Mouse (Mus musculus) forebrain, embryonic 14.5 days (tissue): ENCODE measurements around the gene Rc3h1. TPM values are rescaled to one million over a fixed set of nuclear protein-coding genes. Genes with fewer than 3 reads are reported as not detected.
"Not testable (repeated sequence)": the region's sequence is repeated elsewhere in the genome, so short reads cannot be mapped to it uniquely, and the experiment has no call there.

Experiments used
- ATAC-seq: fragments of 200-750 bp; cut with Nextera tagmentation; 2 replicates; pipeline ENCODE4 v1.8.0; 2017; ENCODE audit warnings: mild to moderate bottlenecking, moderate library complexity
- DNase-seq: peaks from one replicate; pipeline ENCODE4 v3.0.0-alpha.2; 2015; ENCODE audit warnings: low spot score
- H3K27ac ChIP-seq: fragments of 300-500 bp; sonication (generic); 2 replicates; pipeline ENCODE4 v1.5.1; 2014; ENCODE audit warnings: low read depth, mild to moderate bottlenecking, control low read depth, low read length, moderate library complexity
- H3K27me3 ChIP-seq: fragments of 300-500 bp; sonication (generic); replicated peaks from 2 replicates; pipeline ENCODE4 v1.6.1; 2014; ENCODE audit warnings: low read length, control low read depth, mixed read lengths; ENCODE audit not compliant: control insufficient read depth, insufficient read depth
- H3K36me3 ChIP-seq: fragments of 300-500 bp; sonication (generic); 2 replicates; pipeline ENCODE4 v1.6.1; 2014; ENCODE audit warnings: low read length, control low read depth; ENCODE audit not compliant: control insufficient read depth, insufficient read depth
- H3K4me1 ChIP-seq: fragments of 300-500 bp; sonication (generic); 2 replicates; pipeline ENCODE4 v1.6.1; 2014; ENCODE audit warnings: antibody characterized with exemption, low read length, control low read depth; ENCODE audit not compliant: control insufficient read depth, insufficient read depth
- H3K4me2 ChIP-seq: fragments of 300-500 bp; sonication (generic); 2 replicates; pipeline ENCODE4 v1.6.1; 2014; ENCODE audit warnings: mild to moderate bottlenecking, control low read depth, low read length
- H3K4me3 ChIP-seq: fragments of 300-500 bp; sonication (generic); 2 replicates; pipeline ENCODE4 v1.5.1; 2014; ENCODE audit warnings: low read depth, low read length, control low read depth
- H3K9ac ChIP-seq: fragments of 300-500 bp; sonication (generic); 2 replicates; pipeline ENCODE4 v1.6.1; 2014; ENCODE audit warnings: mild to moderate bottlenecking, low read length, control low read depth, moderate library complexity
- H3K9me3 ChIP-seq: fragments of 300-500 bp; sonication (generic); replicated peaks from 2 replicates; pipeline ENCODE4 v1.6.1; 2016; ENCODE audit warnings: low read length, control low read depth, mixed read lengths; ENCODE audit not compliant: control insufficient read depth
- WGBS: fragments of 180-500 bp; shearing (Covaris S2); extraction: QIAGEN DNeasy Blood & Tissue Kit; methylation state at CpG from one replicate; pipeline ENCODE4 v1.1.7; 2014; 5-methylcytosine and 5-hydroxymethylcytosine counted together
- polyA plus RNA-seq: library from polyadenylated mRNA; unstranded; fragments of >200 nt; fragmentation: Nextera tagmentation; extraction: Ambion mirVana; gene quantifications from 2 replicates; pipeline ENCODE4 v1.2.1, GENCODE M21; 2014

Rc3h1 gene
- polyA plus RNA-seq, 1 experiment from 2014 or later = 7.1 TPM

DNA sequence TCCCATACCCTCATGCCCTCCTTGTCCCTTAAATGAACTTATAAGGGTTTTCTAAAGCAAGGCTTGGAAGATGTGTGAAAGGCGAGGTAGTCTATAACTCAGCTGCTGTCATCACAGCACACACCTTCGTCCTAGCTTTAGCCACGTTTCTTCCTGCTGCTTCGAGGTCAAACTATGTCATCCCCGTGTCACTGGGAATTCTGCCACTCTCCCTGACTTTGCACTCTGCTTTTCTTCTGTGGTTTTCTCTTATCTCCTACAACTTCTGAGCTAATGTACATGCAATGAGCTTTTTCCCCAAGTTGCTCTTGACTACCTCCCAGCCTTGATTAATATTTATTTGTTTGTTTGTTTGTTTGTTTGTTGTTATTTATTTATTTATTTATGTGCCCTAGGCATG is 73.8 kb downstream of the Rc3h1 start:
- Histone ChIP-seq H3K9ac (no peak overlapping the region), H3K27me3 (no peaks in the 10 kb centered on the region), H3K4me1 (no peaks in the 10 kb centered on the region), H3K4me3 (no peak overlapping the region), H3K27ac (no peak overlapping the region), H3K9me3 (no peaks in the 10 kb centered on the region), H3K36me3 (peaks cover 4% of the 10 kb centered on the region; the same call in 1 of the 2 replicates), H3K4me2 (no peak overlapping the region)
- DNase-seq (no peak), ATAC-seq (no peak)
- whole genome bisulfite sequencing = 81% methylated on average over 5 of the region's 5 CpGs

DNA sequence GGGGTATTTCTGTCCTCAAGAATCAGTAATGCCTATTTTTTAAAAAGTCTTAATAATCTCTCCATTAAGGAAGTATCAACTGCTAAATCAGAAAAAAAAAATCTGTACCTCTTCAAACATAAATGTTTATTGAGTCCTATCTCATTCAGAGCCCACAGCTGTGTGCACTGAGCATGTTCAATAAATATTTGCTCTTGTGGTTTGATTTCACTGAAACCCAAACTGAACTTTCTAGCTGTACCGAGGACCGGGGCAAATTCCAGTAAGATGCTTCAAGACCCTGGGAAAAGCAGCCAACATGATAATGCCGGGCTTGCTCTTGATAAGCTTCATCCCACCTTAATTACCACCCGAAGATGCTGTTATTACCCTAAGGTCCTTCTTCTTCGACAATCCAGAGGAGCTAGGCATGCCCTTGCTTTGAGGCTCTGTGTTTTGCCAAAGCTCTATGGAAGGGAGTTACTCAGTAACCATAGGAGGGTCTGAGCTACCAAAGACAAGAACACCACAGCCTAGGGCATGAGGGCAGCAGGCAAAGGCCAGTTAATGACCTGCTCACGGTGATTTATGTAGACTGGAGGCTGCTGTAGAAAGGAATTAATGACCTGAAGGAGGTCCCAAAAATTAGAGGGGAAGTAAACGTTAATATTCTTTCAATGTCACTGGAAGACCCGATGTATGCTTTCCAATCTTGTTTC is 74.5 kb downstream of the Rc3h1 start:
- no peak for ATAC-seq
- Histone ChIP-seq H3K36me3 (no peaks in the 10 kb centered on the region), H3K4me3 (no peak overlapping the region), H3K27ac (no peak overlapping the region), H3K9me3 (no peaks in the 10 kb centered on the region), H3K4me2 (no peak overlapping the region), H3K27me3 (no peaks in the 10 kb centered on the region), H3K4me1 (no peaks in the 10 kb centered on the region), H3K9ac (no peak overlapping the region)
- 88% methylated on average over 8 of the region's 8 CpGs for WGBS
- no peak for DNase-seq

DNA sequence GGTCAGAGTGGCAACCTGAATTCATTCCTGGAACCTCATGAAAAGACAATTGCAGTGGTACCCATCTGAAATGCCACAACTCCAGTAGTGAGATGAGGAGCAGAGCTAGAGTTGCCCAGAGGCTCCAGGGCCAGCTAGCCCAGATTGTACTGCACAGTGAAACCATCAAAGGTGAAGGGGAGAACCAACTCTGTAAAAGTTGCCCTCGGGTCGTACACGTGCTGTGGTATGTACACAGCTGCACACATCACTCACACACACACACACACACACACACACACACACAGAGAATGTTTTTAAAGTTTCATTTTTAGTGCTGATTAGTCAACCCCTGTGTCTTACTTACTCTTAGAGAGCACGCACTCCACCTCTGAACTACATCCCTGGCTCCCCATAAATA is 75.1 kb downstream of the Rc3h1 start:
- no peak overlapping the region for H3K9ac ChIP-seq
- H3K4me1 ChIP-seq = no peaks in the 10 kb centered on the region
- no peaks in the 10 kb centered on the region for H3K36me3 ChIP-seq
- H3K27me3 ChIP-seq = no peaks in the 10 kb centered on the region
- no peak overlapping the region for H3K27ac ChIP-seq
- no peaks in the 10 kb centered on the region for H3K9me3 ChIP-seq
- no peak for DNase-seq
- WGBS = 93% methylated on average over 4 of the region's 4 CpGs
- no peak for ATAC-seq
- H3K4me2 ChIP-seq = no peak overlapping the region
- no peak overlapping the region for H3K4me3 ChIP-seq

DNA sequence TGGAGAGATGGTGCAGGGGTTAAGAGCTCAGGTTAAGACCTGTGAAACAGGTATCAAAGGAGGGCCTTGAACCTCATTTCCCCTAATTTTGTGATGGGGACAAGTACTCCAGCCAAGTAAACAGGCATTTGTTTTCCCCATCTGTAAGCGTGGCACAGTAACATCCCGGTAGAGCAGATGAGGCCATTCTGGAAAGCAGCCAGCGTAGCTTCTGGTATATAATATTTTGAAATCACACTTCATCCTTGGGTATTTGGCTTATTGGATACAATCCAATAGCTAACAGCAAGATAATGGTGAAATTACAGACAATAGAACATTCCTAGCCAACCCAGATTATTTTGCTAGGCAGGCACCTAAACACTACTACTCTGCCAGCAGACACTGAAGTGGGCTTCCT is 76.7 kb downstream of the Rc3h1 start:
- Histone ChIP-seq H3K9me3 (no peaks in the 10 kb centered on the region), H3K9ac (no peak overlapping the region)
- 76% methylated on average over 3 of the region's 3 CpGs for WGBS

DNA sequence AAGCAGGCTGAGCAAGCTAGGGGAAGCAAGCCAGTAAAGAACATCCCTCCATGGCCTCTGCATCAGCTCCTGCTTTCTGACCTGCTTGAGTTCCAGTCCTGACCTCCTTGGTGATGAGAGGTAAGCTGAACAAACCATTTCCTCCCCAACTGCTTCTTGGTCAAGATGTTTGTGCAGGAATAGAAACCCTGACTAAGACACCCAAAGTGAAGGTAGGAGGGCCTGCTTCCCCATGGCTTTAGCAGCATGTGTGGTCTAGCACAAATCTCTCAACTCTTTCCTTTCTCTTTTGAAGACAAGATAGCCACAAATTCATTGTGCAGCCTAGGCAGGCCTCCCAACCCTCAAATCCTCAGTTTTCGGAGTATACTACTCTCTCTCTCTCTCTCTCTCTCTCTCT is 78.5 kb downstream of the Rc3h1 start:
- WGBS = 73% methylated on average over 1 of the region's 1 CpGs
- not testable (repeated sequence) for H3K4me3 ChIP-seq

More for the DNA sequence above, 76.7 kb downstream of the Rc3h1 start:
- no peaks in the 10 kb centered on the region for H3K4me1 ChIP-seq
- no peak overlapping the region for H3K4me2 ChIP-seq
- ATAC-seq (no peak), DNase-seq (peak; percentile 35)
- no peak overlapping the region for H3K4me3 ChIP-seq
- no peaks in the 10 kb centered on the region for H3K27me3 ChIP-seq
- H3K36me3 ChIP-seq = no peaks in the 10 kb centered on the region
- H3K27ac ChIP-seq = no peak overlapping the region

DNA sequence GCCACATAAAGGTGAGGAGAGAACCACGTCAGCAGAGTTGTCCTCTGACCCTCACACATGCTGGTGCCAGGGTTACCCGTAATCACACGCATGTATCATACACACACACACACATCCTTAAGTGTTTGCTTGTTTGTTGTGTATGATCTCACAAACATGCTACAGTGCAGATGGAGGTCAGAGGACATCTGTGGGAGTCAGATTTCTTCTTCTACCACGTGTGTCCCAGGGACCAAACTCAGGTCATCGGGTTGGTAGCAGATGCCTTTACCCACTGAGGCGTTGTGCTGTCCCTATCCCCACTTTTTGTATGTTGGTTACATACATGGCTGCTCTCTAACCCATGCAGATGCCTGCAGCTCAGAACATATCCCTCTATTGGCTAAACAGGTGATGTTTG is 79.3 kb downstream of the Rc3h1 start:
- Histone ChIP-seq H3K36me3 (no peaks in the 10 kb centered on the region), H3K9ac (no peak overlapping the region), H3K9me3 (no peaks in the 10 kb centered on the region), H3K4me3 (no peak overlapping the region), H3K4me2 (no peak overlapping the region), H3K27ac (no peak overlapping the region), H3K4me1 (no peaks in the 10 kb centered on the region), H3K27me3 (no peaks in the 10 kb centered on the region)
- WGBS = 91% methylated on average over 6 of the region's 6 CpGs
- no peak for DNase-seq
- no peak for ATAC-seq

More for the DNA sequence above, 78.5 kb downstream of the Rc3h1 start:
- not testable (repeated sequence) for H3K9ac ChIP-seq, H3K4me1 ChIP-seq, H3K9me3 ChIP-seq, H3K4me2 ChIP-seq, ATAC-seq, H3K27ac ChIP-seq, H3K27me3 ChIP-seq, DNase-seq, H3K36me3 ChIP-seq

DNA sequence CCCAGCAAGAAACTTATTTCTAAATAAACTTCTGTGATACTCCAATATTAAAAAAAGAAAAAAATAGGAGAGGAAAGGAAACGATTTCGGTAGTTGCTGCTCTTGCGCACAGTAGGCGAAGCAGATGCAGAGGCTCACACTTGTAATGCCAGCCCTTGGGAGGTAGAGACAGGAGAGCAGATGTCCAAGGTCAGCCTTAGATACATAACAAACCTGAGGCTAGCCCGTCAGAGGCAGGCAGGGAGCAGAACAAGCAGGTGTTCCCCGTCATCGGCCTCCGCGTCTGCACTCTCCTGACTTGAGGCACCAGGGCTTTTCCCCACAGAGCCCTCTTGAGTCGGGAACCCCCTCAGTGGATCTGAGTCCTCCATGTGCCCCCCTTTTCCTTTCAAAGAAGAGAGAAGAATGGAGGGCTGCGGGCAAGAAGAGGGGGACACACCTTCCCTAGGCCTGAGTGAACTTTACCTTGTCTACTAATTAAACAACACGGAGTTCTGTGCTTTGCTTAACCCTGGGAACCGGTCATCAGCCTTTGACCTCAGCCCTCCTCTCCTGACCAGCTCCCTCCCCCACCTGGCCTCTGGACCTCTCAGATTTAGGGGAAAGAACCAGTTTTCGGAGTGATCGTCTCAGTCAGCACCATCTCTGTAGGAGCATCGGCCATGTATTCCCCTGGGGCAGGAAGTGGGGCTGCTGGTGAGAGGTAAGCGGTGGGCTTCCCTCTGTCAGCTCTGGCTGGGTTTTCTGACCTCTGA is 80.8 kb downstream of the Rc3h1 start:
- no peak overlapping the region for H3K9ac ChIP-seq
- DNase-seq (no peak), ATAC-seq (no peak)
- no peaks in the 10 kb centered on the region for H3K27me3 ChIP-seq
- WGBS = 90% methylated on average over 17 of the region's 17 CpGs
- H3K4me1 ChIP-seq = no peaks in the 10 kb centered on the region
- no peak overlapping the region for H3K4me3 ChIP-seq
- H3K4me2 ChIP-seq = no peak overlapping the region
- no peaks in the 10 kb centered on the region for H3K36me3 ChIP-seq
- no peaks in the 10 kb centered on the region for H3K9me3 ChIP-seq
- no peak overlapping the region for H3K27ac ChIP-seq

DNA sequence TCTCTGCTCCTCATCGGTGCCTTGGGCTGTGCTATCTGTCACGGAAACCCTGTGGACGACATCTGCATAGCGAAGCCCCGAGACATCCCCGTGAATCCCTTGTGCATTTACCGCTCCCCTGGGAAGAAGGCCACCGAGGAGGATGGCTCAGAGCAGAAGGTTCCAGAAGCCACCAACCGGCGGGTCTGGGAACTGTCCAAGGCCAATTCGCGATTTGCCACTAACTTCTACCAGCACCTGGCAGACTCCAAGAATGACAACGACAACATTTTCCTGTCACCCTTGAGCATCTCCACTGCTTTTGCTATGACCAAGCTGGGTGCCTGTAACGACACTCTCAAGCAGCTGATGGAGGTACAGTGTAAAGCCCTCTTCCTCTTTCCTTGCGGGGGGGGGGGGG is 83.2 kb downstream of the Rc3h1 start:
- 91% methylated on average over 14 of the region's 15 CpGs for WGBS

DNA sequence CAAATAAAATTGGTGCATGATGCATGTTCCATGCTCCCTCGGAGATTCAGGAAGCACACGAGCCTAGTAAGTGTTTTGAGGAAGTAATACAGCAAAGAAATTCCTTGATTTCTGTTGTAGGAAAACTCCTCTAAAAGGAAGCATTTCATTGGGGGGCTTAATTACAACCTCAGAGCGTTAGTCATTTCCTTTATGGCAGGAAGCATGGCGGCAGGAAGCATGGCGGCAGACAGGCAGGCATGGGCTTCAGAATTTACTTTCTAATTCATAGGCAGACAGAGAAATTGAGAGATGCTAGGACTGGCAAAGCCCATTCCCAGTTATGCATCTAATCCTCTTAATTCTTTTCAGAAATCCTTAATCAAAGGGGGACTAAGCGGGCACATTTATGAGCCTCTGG is 87.6 kb downstream of the Rc3h1 start:
- DNase-seq (no peak), ATAC-seq (no peak)
- 86% methylated on average over 6 of the region's 6 CpGs for WGBS
- H3K27ac ChIP-seq = no peak overlapping the region
- no peak overlapping the region for H3K4me2 ChIP-seq
- H3K4me3 ChIP-seq = no peak overlapping the region
- no peaks in the 10 kb centered on the region for H3K4me1 ChIP-seq
- H3K27me3 ChIP-seq = no peaks in the 10 kb centered on the region
- H3K9ac ChIP-seq = no peak overlapping the region
- no peaks in the 10 kb centered on the region for H3K9me3 ChIP-seq
- no peaks in the 10 kb centered on the region for H3K36me3 ChIP-seq

More for the DNA sequence above, 83.2 kb downstream of the Rc3h1 start:
- Histone ChIP-seq H3K9me3 (no peaks in the 10 kb centered on the region), H3K4me3 (no peak overlapping the region), H3K9ac (no peak overlapping the region), H3K4me2 (no peak overlapping the region), H3K36me3 (no peaks in the 10 kb centered on the region), H3K4me1 (no peaks in the 10 kb centered on the region), H3K27ac (no peak overlapping the region), H3K27me3 (no peaks in the 10 kb centered on the region)
- DNase-seq (no peak), ATAC-seq (no peak)
